Mouse (Mus musculus) lung, embryonic 14.5 days (tissue): ENCODE results near the gene Reep6. TPM values are rescaled to one million over a fixed set of nuclear protein-coding genes. Genes with fewer than 3 reads are reported as not detected.

ENCODE experiments used
- ATAC-seq: fragments of 200-750 bp; cut with Nextera tagmentation; 2 replicates; pipeline ENCODE4 v1.8.0; 2017; ENCODE audit warnings: mild to moderate bottlenecking, moderate TSS enrichment, moderate library complexity; ENCODE audit not compliant: insufficient read depth
- DNase-seq: peaks from one replicate; pipeline ENCODE4 v3.0.0-alpha.2; 2015
- H3K27ac ChIP-seq: fragments of 300-500 bp; sonication (generic); 2 replicates; pipeline ENCODE4 v1.5.1; 2014; ENCODE audit warnings: low read depth, mild to moderate bottlenecking, moderate library complexity
- H3K27me3 ChIP-seq: fragments of 300-500 bp; sonication (generic); 2 replicates; pipeline ENCODE4 v1.6.1; 2014; ENCODE audit warnings: low read length, control low read depth; ENCODE audit not compliant: insufficient read depth
- H3K36me3 ChIP-seq: fragments of 300-500 bp; sonication (generic); 2 replicates; pipeline ENCODE4 v1.6.1; 2014; ENCODE audit warnings: control low read depth; ENCODE audit not compliant: insufficient read depth
- H3K4me1 ChIP-seq: fragments of 300-500 bp; sonication (generic); 2 replicates; pipeline ENCODE4 v1.6.1; 2014; ENCODE audit warnings: antibody characterized with exemption, control low read depth; ENCODE audit not compliant: insufficient read depth
- H3K4me2 ChIP-seq: fragments of 300-500 bp; sonication (generic); 2 replicates; pipeline ENCODE4 v1.6.1; 2014; ENCODE audit warnings: mild to moderate bottlenecking
- H3K4me3 ChIP-seq: fragments of 300-500 bp; sonication (generic); 2 replicates; pipeline ENCODE4 v1.5.1; 2014; ENCODE audit warnings: low read depth, low read length
- H3K9ac ChIP-seq: fragments of 300-500 bp; sonication (generic); 2 replicates; pipeline ENCODE4 v1.6.1; 2014
- H3K9me3 ChIP-seq: fragments of 300-500 bp; sonication (generic); 2 replicates; pipeline ENCODE4 v1.6.1; 2016; ENCODE audit warnings: low read depth, low read length, control low read depth
- CTCF ChIP-seq: IDR thresholded peaks from 2 replicates; pipeline ENCODE4 v1.5.1; 2016; ENCODE audit warnings: antibody characterized with exemption, low read depth
- WGBS: fragments of 180-500 bp; shearing (Covaris S2); extraction: QIAGEN DNeasy Blood & Tissue Kit; methylation state at CpG from one replicate; pipeline ENCODE4 v1.1.7; 2014; 5-methylcytosine and 5-hydroxymethylcytosine counted together
- polyA plus RNA-seq: library from polyadenylated mRNA; unstranded; fragments of >200 nt; fragmentation: Nextera tagmentation; extraction: Ambion mirVana; gene quantifications from 2 replicates; pipeline ENCODE4 v1.2.1, GENCODE M21; 2014

Gene Reep6
- polyA plus RNA-seq, 1 experiment from 2014 or later = 12.2 TPM

DNA sequence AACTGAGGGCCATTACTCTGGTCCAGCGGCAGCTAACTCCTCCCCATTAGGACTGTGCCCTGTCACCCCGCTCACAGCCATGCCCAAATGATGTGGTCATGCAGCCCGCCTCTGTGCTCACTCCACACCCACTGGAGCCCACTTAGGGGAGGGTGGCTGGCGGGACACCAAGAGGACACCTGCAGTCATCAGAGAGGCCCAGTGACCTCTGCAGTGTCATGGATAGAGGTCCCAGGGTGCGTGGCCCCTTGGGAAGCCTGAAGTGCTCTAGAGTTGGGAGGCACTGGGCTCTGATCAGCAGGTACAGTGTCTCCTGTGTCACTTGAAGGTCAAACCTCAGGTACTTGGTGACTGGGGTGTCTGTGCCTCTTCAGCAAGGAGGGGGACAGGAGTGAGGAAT, 32.9 kb upstream of the Reep6 start:
- Histone ChIP-seq H3K4me1 (no peaks in the 10 kb centered on the region), H3K4me2 (no peak overlapping the region), H3K36me3 (peaks cover 25% of the 10 kb centered on the region), H3K4me3 (no peak overlapping the region), H3K27ac (no peak overlapping the region), H3K9ac (no peak overlapping the region), H3K27me3 (peaks cover 52% of the 10 kb centered on the region), H3K9me3 (no peaks in the 10 kb centered on the region)
- DNase-seq (no peak), ATAC-seq (no peak)
- no peak for TF ChIP-seq CTCF
- WGBS = 63% methylated on average over 5 of the region's 5 CpGs

DNA sequence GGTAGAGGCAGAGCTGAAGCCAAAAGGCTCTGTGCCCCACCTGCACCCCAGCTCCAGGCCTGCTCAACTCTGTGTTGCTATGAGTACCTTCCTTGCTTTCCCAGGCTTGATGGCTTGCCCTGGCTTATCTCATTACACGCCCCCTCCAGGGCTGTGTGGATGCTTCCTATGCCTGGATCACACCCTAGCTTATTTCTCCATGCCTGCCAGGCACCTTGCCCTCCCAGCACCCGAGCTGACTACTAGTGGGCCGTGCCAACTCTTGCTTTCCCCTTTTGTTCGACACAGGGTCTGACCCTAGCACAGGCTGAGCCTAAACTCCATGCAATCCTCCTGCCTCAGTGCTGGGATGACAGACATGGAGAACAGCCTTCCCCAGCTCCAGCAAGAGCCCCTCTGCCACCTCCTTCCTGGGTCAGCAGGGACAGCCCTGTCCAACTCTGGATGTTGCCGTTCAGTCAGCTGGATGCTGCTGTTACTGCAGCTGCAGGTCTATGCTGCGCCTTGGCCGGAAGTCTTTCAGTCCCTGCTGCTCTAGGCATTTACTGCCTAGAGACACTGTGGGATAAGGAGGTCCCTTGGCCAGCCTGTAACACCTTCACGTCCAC, 32.1 kb upstream of the Reep6 start:
- Histone ChIP-seq H3K9ac (no peak overlapping the region), H3K9me3 (no peaks in the 10 kb centered on the region), H3K27me3 (peaks cover 53% of the 10 kb centered on the region), H3K4me1 (no peaks in the 10 kb centered on the region), H3K27ac (no peak overlapping the region), H3K4me3 (no peak overlapping the region), H3K36me3 (peaks cover 25% of the 10 kb centered on the region), H3K4me2 (no peak overlapping the region)
- no peak for ATAC-seq
- TF ChIP-seq CTCF = no peak
- no peak for DNase-seq
- WGBS = 66% methylated on average over 8 of the region's 8 CpGs

DNA sequence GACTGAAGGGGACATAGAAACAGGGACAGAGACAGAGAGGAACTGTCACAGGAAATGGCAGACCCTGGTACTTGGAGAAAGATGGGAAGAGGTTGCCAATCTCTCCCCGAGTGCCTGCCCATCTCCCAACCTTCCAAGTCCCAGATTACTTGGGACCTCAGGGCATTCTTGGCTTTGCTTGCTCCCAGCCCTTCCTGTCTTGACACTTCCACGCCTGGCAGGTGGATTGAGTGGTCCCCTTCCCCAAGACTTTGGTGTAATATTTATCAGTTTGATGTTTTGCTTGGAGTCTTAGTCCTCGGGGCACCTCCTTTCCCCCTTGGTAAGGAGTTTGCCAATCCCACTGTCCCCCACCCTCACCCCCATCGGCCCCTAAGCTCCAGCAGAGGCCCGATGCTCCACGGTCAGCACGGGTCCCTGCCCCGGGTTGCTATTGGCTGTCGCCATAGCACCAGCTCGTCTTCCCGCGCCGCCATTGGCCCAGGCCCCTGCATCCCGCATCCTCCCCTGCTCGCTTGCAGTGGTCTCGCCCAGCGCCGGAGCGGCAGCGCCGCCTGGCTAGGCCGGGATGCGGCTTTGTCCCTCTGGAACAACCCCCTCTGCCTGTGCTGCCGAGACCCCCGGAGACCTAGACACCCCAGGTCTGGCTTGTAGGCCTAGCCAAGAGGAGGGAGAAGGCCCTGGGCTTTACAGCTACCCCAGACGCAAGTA, 31.0 kb upstream of the Reep6 start:
- H3K4me2 ChIP-seq = no peak overlapping the region
- peaks cover 15% of the 10 kb centered on the region for H3K36me3 ChIP-seq
- H3K4me1 ChIP-seq = no peaks in the 10 kb centered on the region
- no peak for TF ChIP-seq CTCF
- no peak overlapping the region for H3K9ac ChIP-seq
- peak; percentile 64 for DNase-seq
- no peak overlapping the region for H3K4me3 ChIP-seq
- WGBS = 6% methylated on average over 26 of the region's 26 CpGs
- H3K27ac ChIP-seq = no peak overlapping the region
- no peaks in the 10 kb centered on the region for H3K9me3 ChIP-seq
- ATAC-seq = no peak
- peaks cover 53% of the 10 kb centered on the region for H3K27me3 ChIP-seq

DNA sequence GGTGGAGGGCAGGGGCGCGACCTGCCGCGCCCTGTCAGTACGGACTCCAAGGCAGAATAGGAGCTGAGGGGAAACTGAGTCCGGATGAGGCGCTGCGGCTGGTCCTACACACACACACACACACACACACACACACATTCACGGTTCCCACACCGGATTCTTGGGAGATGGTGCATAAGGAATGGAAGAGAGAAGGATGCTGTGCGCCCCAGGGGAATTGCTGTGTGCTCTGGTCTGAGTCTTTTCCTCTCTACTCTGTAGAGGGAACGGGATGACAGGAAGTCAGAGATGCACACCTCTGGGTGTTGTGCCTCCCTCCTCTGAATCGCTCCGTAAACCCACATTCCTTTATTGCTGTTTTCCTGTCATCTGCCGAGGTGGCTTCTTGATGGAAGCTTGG, 30.5 kb upstream of the Reep6 start:
- no peak overlapping the region for H3K4me3 ChIP-seq
- ATAC-seq (no peak), DNase-seq (no peak)
- peaks cover 9% of the 10 kb centered on the region for H3K36me3 ChIP-seq
- H3K4me1 ChIP-seq = no peaks in the 10 kb centered on the region
- no peak overlapping the region for H3K9ac ChIP-seq
- no peak overlapping the region for H3K4me2 ChIP-seq
- WGBS = 14% methylated on average over 15 of the region's 15 CpGs
- no peaks in the 10 kb centered on the region for H3K9me3 ChIP-seq
- peaks cover 58% of the 10 kb centered on the region for H3K27me3 ChIP-seq
- no peak overlapping the region for H3K27ac ChIP-seq
- no peak for TF ChIP-seq CTCF

DNA sequence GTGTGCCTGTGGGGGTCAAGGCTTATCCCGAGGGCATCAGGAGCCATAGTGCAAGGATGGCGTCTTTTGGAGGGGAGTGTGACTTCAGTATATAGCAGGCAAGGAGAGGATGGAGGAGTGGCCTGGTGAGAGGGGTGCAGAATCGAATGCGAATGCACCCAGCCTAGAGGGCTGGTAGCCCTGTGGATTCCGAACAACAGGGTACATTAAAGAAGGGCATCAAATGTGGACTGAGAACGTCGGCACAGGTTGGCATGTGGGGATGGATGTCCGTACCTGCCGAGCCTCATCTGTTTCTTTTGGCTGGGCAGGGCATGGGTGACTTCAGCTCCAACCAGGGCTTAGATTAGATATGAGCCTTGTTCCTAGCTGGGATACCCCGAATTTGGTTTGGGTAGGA, 29.9 kb upstream of the Reep6 start:
- H3K9ac ChIP-seq = no peak overlapping the region
- peaks cover 63% of the 10 kb centered on the region for H3K27me3 ChIP-seq
- no peaks in the 10 kb centered on the region for H3K9me3 ChIP-seq
- H3K4me2 ChIP-seq = no peak overlapping the region
- no peak for DNase-seq
- H3K4me3 ChIP-seq = no peak overlapping the region
- no peak overlapping the region for H3K27ac ChIP-seq
- TF ChIP-seq CTCF = no peak
- no peak for ATAC-seq
- 54% methylated on average over 10 of the region's 10 CpGs for WGBS
- peaks cover 4% of the 10 kb centered on the region for H3K36me3 ChIP-seq
- H3K4me1 ChIP-seq = no peaks in the 10 kb centered on the region

DNA sequence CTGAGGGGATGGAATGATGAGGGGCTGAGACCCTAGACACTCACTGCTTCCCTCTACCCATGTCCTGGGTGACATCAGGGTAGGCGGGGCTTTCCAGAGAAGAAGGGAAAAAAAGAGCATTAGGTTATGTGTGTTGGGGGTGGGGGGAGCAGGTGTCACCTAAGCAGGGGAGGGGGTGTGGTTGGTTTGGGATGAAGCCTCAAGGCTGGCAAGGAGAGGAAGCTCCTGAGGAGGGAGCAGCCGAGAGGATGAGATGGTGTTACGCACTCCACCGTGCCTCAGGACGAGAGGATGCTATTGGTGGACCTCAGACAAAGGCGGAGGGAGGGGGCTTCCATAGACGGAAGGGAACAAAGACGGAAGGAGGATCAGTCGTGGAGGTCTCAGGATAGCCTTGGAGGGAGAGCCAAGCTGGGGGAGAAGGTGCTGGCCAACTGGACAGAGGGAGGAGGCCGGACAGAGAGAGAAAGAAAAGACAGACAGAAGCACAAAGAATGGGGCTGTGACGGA, 29.0 kb upstream of the Reep6 start:
- Histone ChIP-seq H3K9ac (no peak overlapping the region), H3K36me3 (no peaks in the 10 kb centered on the region), H3K27me3 (peaks cover 72% of the 10 kb centered on the region), H3K4me2 (no peak overlapping the region), H3K9me3 (no peaks in the 10 kb centered on the region), H3K27ac (no peak overlapping the region), H3K4me3 (no peak overlapping the region), H3K4me1 (no peaks in the 10 kb centered on the region)
- TF ChIP-seq CTCF = no peak
- 25% methylated on average over 11 of the region's 11 CpGs for WGBS
- ATAC-seq (no peak), DNase-seq (no peak)

DNA sequence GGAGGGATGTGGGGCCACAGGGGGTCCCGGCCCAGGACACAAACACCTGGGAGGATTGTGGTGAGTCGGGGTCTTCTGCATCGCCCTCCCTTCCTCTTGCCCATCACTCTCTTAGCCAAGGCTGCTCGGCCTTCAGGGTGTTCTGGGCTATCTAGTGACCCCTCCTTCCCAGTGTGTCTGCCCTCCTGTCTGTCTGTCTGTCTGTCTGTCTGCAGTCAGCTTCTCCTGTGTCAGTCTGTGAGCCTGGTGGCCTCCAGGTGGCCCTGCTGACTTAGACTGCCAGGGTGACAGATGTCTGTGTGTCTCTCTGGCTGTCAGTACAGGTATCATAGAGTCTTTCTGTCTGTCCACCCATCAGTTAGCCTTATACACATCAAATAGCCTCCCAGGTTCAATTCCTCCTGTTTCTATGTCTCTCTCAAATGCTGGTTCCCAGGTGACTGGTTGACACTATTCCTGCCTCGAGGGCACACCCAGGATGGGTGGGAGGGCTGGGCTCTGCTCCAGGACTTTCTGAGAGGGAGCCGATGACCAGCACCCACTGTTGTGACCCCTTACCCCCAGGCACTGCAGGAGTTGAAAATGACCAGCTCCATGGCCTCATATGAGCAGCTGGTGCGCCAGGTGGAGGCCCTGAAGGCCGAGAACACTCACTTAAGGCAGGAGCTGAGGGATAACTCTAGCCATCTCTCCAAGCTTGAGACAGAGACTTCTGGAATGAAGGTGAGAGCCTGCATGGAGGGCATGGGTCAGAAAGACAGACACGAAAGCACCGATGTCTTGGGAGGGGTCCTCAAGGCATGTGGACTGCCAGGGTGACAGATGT, 28.3 kb upstream of the Reep6 start:
- Histone ChIP-seq H3K9me3 (no peaks in the 10 kb centered on the region), H3K36me3 (no peaks in the 10 kb centered on the region), H3K9ac (no peak overlapping the region), H3K4me3 (no peak overlapping the region), H3K27me3 (peaks cover 79% of the 10 kb centered on the region), H3K27ac (no peak overlapping the region), H3K4me2 (no peak overlapping the region), H3K4me1 (no peaks in the 10 kb centered on the region)
- ATAC-seq (no peak), DNase-seq (no peak)
- TF ChIP-seq CTCF = no peak
- WGBS = 77% methylated on average over 10 of the region's 10 CpGs
